Mouse (Mus musculus) myocyte (in vitro differentiated cells): ENCODE results near the gene Eef2k.

Experiments
- E2F4 ChIP-seq: IDR thresholded peaks from one replicate; pipeline ENCODE4 v1.6.1; 2011; ENCODE audit warnings: mild to moderate bottlenecking, control low read depth, moderate library complexity; ENCODE audit not compliant: insufficient read depth
- MAX ChIP-seq: IDR thresholded peaks from one replicate; pipeline ENCODE4 v1.6.1; 2011; ENCODE audit warnings: low read depth, mild to moderate bottlenecking, control low read depth
- POLR2A ChIP-seq: IDR thresholded peaks from one replicate; pipeline ENCODE4 v1.6.1; 2011; ENCODE audit warnings: low read depth, mild to moderate bottlenecking, control low read depth, moderate library complexity; ENCODE audit not compliant: insufficient read length
- POLR2AphosphoS2 ChIP-seq: IDR thresholded peaks from one replicate; pipeline ENCODE4 v1.6.1; 2011; ENCODE audit warnings: low read depth, control low read depth; ENCODE audit not compliant: insufficient read length

DNA sequence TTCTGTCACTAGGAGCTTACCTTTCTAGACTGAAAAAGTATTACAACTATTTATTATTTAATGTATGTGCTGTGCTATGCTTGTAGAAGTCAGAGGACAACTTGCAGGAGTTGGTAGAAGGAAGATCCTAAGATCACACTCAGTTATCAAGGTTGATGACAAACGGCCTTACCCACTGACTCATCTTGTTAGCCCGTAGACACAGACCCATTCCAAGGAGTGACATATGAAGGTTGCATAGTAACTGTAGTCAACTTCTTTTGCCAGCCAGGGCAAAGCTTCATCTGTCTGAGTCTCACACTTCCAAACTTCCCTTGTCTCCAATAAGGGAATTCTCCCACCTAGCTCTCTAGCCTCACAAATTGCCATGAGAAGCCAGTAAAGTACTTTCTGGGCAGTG, 24.1 kb downstream of the Eef2k start:
- TF ChIP-seq E2F4 = no peak
- TF ChIP-seq POLR2AphosphoS2 = no peak
- TF ChIP-seq POLR2A = no peak
- no peak for TF ChIP-seq MAX
